Mouse (Mus musculus): Measurements from ENCODE around the gene Riok1. TPM values are rescaled to one million over a fixed set of nuclear protein-coding genes. Genes with fewer than 3 reads are reported as not detected.

Gene Riok1
- polyA plus RNA-seq, 1 experiment from 2014 or later, result 28.1 TPM

GRCm38 (mm10) chr13:38002461-38002860 lies 34.3 kb upstream of the Riok1 start:
- WGBS, result 37% methylated on average over 1 of the region's 1 CpGs
- no peak overlapping the region for H3K4me2 ChIP-seq (ENCODE audit: low read length)
- H3K4me1 ChIP-seq (ENCODE audit: control insufficient read depth in 2 of 2, insufficient read depth in 2 of 2, low read length in 2 of 2), result no peaks in the 10 kb centered on the region
- H3K9ac ChIP-seq (ENCODE audit: low read length), result no peak overlapping the region
- 0 out of 2 replicates have a peak, but pooled peaks cover 6% of the 10 kb centered on the region for H3K9me3 ChIP-seq (ENCODE audit: control insufficient read depth, low read length)
- H3K27ac ChIP-seq (replicated peaks in 1 of 2; ENCODE audit: control insufficient read depth in 1 of 2, insufficient read depth in 1 of 2, low read depth in 2 of 2, low read length in 2 of 2), result no peak overlapping the region
- no peaks in the 10 kb centered on the region for H3K36me3 ChIP-seq (ENCODE audit: control insufficient read depth, insufficient read depth, low read length)
- no peak for ATAC-seq (ENCODE audit: insufficient number of reproducible peaks, insufficient read depth, low FRiP score, low read depth)
- H3K27me3 ChIP-seq (ENCODE audit: control insufficient read depth, insufficient read depth, low read length), result no peaks in the 10 kb centered on the region
- H3K4me3 ChIP-seq (ENCODE audit: control insufficient read depth in 1 of 2, insufficient read depth in 1 of 2, low read depth in 1 of 2, low read length in 2 of 2), result no peak overlapping the region

GRCm38 (mm10) chr13:38007972-38008371 lies 28.8 kb upstream of the Riok1 start:
- no peaks in the 10 kb centered on the region for H3K27me3 ChIP-seq (ENCODE audit: control insufficient read depth, insufficient read depth, low read length)
- no peak for ATAC-seq (ENCODE audit: insufficient number of reproducible peaks, insufficient read depth, low FRiP score, low read depth)
- WGBS, result 78% methylated on average over 2 of the region's 2 CpGs
- H3K4me1 ChIP-seq (ENCODE audit: control insufficient read depth in 2 of 2, insufficient read depth in 2 of 2, low read length in 2 of 2), result no peaks in the 10 kb centered on the region
- no peak overlapping the region for H3K4me3 ChIP-seq (ENCODE audit: control insufficient read depth in 1 of 2, insufficient read depth in 1 of 2, low read depth in 1 of 2, low read length in 2 of 2)
- no peak overlapping the region for H3K27ac ChIP-seq (replicated peaks in 1 of 2; ENCODE audit: control insufficient read depth in 1 of 2, insufficient read depth in 1 of 2, low read depth in 2 of 2, low read length in 2 of 2)
- H3K36me3 ChIP-seq (ENCODE audit: control insufficient read depth, insufficient read depth, low read length), result no peaks in the 10 kb centered on the region
- H3K4me2 ChIP-seq (ENCODE audit: low read length), result no peak overlapping the region
- no peak overlapping the region for H3K9ac ChIP-seq (ENCODE audit: low read length)
- 0 out of 2 replicates have a peak, but pooled peaks cover under 1% of the 10 kb centered on the region for H3K9me3 ChIP-seq (ENCODE audit: control insufficient read depth, low read length)

GRCm38 (mm10) chr13:38009721-38010408 lies 26.9 kb upstream of the Riok1 start:
- H3K4me1 ChIP-seq (ENCODE audit: control insufficient read depth in 2 of 2, insufficient read depth in 2 of 2, low read length in 2 of 2), result no peaks in the 10 kb centered on the region
- no peaks in the 10 kb centered on the region for H3K9me3 ChIP-seq (ENCODE audit: control insufficient read depth, low read length)
- no peak overlapping the region for H3K27ac ChIP-seq (replicated peaks in 1 of 2; ENCODE audit: control insufficient read depth in 1 of 2, insufficient read depth in 1 of 2, low read depth in 2 of 2, low read length in 2 of 2)
- ATAC-seq (ENCODE audit: insufficient number of reproducible peaks, insufficient read depth, low FRiP score, low read depth), result no peak
- no peaks in the 10 kb centered on the region for H3K27me3 ChIP-seq (ENCODE audit: control insufficient read depth, insufficient read depth, low read length)
- H3K4me3 ChIP-seq (ENCODE audit: control insufficient read depth in 1 of 2, insufficient read depth in 1 of 2, low read depth in 1 of 2, low read length in 2 of 2), result no peak overlapping the region
- 68% methylated on average over 5 of the region's 5 CpGs for WGBS
- H3K9ac ChIP-seq (ENCODE audit: low read length), result no peak overlapping the region
- no peak overlapping the region for H3K4me2 ChIP-seq (ENCODE audit: low read length)
- H3K36me3 ChIP-seq (ENCODE audit: control insufficient read depth, insufficient read depth, low read length), result no peaks in the 10 kb centered on the region

GRCm38 (mm10) chr13:38010444-38010910 lies 26.3 kb upstream of the Riok1 start:
- WGBS, result 75% methylated on average over 5 of the region's 5 CpGs
- Histone ChIP-seq H3K27ac (replicated peaks in 1 of 2; ENCODE audit: control insufficient read depth in 1 of 2, insufficient read depth in 1 of 2, low read depth in 2 of 2, low read length in 2 of 2) (no peak overlapping the region), H3K4me1 (ENCODE audit: control insufficient read depth in 2 of 2, insufficient read depth in 2 of 2, low read length in 2 of 2) (no peaks in the 10 kb centered on the region), H3K4me2 (ENCODE audit: low read length) (no peak overlapping the region), H3K36me3 (ENCODE audit: control insufficient read depth, insufficient read depth, low read length) (no peaks in the 10 kb centered on the region), H3K27me3 (ENCODE audit: control insufficient read depth, insufficient read depth, low read length) (no peaks in the 10 kb centered on the region), H3K4me3 (ENCODE audit: control insufficient read depth in 1 of 2, insufficient read depth in 1 of 2, low read depth in 1 of 2, low read length in 2 of 2) (no peak overlapping the region), H3K9ac (ENCODE audit: low read length) (no peak overlapping the region), H3K9me3 (ENCODE audit: control insufficient read depth, low read length) (no peaks in the 10 kb centered on the region)
- no peak for ATAC-seq (ENCODE audit: insufficient number of reproducible peaks, insufficient read depth, low FRiP score, low read depth)

DNA sequence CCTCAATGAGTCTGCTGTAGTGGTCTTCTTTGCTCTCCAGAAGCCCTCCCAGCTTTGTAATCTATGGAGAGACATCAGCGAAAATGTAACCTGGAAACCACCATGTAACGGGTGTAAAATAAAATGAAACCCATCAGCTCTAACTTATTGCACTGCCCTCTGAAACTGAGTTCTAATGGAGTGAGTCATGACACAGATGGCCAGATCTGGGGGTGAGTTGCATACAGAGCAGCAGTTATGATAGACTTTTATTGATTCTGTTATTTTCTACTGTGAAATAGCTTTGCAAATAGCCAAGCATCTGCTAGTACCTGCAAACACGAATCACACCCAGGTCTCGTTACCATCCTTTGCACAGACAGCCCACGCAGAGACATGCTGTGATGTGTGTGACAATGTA lies 24.4 kb upstream of the Riok1 start:
- ATAC-seq (ENCODE audit: insufficient number of reproducible peaks, insufficient read depth, low FRiP score, low read depth), result no peak
- H3K4me1 ChIP-seq (ENCODE audit: control insufficient read depth in 2 of 2, insufficient read depth in 2 of 2, low read length in 2 of 2), result no peaks in the 10 kb centered on the region
- H3K9me3 ChIP-seq (ENCODE audit: control insufficient read depth, low read length), result no peaks in the 10 kb centered on the region
- no peaks in the 10 kb centered on the region for H3K27me3 ChIP-seq (ENCODE audit: control insufficient read depth, insufficient read depth, low read length)
- no peaks in the 10 kb centered on the region for H3K36me3 ChIP-seq (ENCODE audit: control insufficient read depth, insufficient read depth, low read length)
- no peak overlapping the region for H3K9ac ChIP-seq (ENCODE audit: low read length)
- no peak overlapping the region for H3K4me2 ChIP-seq (ENCODE audit: low read length)
- H3K27ac ChIP-seq (replicated peaks in 1 of 2; ENCODE audit: control insufficient read depth in 1 of 2, insufficient read depth in 1 of 2, low read depth in 2 of 2, low read length in 2 of 2), result no peak overlapping the region
- no peak overlapping the region for H3K4me3 ChIP-seq (ENCODE audit: control insufficient read depth in 1 of 2, insufficient read depth in 1 of 2, low read depth in 1 of 2, low read length in 2 of 2)
- 82% methylated on average over 5 of the region's 5 CpGs for WGBS

GRCm38 (mm10) chr13:38015591-38015990 lies 21.2 kb upstream of the Riok1 start:
- Histone ChIP-seq H3K27ac (replicated peaks in 1 of 2; ENCODE audit: control insufficient read depth in 1 of 2, insufficient read depth in 1 of 2, low read depth in 2 of 2, low read length in 2 of 2) (no peak overlapping the region), H3K9me3 (ENCODE audit: control insufficient read depth, low read length) (0 out of 2 replicates have a peak, but pooled peaks cover 4% of the 10 kb centered on the region), H3K36me3 (ENCODE audit: control insufficient read depth, insufficient read depth, low read length) (no peaks in the 10 kb centered on the region), H3K4me1 (ENCODE audit: control insufficient read depth in 2 of 2, insufficient read depth in 2 of 2, low read length in 2 of 2) (no peaks in the 10 kb centered on the region), H3K4me3 (ENCODE audit: control insufficient read depth in 1 of 2, insufficient read depth in 1 of 2, low read depth in 1 of 2, low read length in 2 of 2) (no peak overlapping the region), H3K4me2 (ENCODE audit: low read length) (no peak overlapping the region), H3K27me3 (ENCODE audit: control insufficient read depth, insufficient read depth, low read length) (no peaks in the 10 kb centered on the region), H3K9ac (ENCODE audit: low read length) (no peak overlapping the region)
- ATAC-seq (ENCODE audit: insufficient number of reproducible peaks, insufficient read depth, low FRiP score, low read depth), result no peak
- WGBS, result 83% methylated on average over 4 of the region's 4 CpGs

DNA sequence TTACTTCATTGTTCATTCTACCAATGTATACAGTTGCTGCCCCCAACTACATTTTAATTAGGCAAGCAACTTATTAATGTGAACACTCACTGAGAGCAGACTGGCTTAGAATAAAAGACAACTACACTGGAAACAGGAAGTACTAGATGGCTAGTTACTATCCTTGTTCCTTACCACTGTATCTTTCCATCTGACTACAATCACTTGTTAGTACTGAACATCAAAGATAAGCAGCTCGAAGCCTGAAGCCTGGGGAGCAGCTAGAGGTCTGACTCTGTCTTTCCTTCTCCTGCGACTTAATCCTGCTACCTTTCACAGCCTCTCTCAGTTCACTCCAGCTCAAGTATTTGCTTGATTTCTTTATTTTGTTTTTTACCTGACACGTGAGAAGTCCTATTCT lies 18.0 kb upstream of the Riok1 start:
- H3K27ac ChIP-seq (replicated peaks in 1 of 2; ENCODE audit: control insufficient read depth in 1 of 2, insufficient read depth in 1 of 2, low read depth in 2 of 2, low read length in 2 of 2), result no peak overlapping the region
- no peak for ATAC-seq (ENCODE audit: insufficient number of reproducible peaks, insufficient read depth, low FRiP score, low read depth)
- no peak overlapping the region for H3K4me3 ChIP-seq (ENCODE audit: control insufficient read depth in 1 of 2, insufficient read depth in 1 of 2, low read depth in 1 of 2, low read length in 2 of 2)
- H3K4me2 ChIP-seq (ENCODE audit: low read length), result no peak overlapping the region
- H3K9me3 ChIP-seq (ENCODE audit: control insufficient read depth, low read length), result 0 out of 2 replicates have a peak, but pooled peaks cover 4% of the 10 kb centered on the region
- no peak overlapping the region for H3K9ac ChIP-seq (ENCODE audit: low read length)
- H3K4me1 ChIP-seq (ENCODE audit: control insufficient read depth in 2 of 2, insufficient read depth in 2 of 2, low read length in 2 of 2), result no peaks in the 10 kb centered on the region
- H3K27me3 ChIP-seq (ENCODE audit: control insufficient read depth, insufficient read depth, low read length), result no peaks in the 10 kb centered on the region
- no peaks in the 10 kb centered on the region for H3K36me3 ChIP-seq (ENCODE audit: control insufficient read depth, insufficient read depth, low read length)
- 61% methylated on average over 3 of the region's 3 CpGs for WGBS

DNA sequence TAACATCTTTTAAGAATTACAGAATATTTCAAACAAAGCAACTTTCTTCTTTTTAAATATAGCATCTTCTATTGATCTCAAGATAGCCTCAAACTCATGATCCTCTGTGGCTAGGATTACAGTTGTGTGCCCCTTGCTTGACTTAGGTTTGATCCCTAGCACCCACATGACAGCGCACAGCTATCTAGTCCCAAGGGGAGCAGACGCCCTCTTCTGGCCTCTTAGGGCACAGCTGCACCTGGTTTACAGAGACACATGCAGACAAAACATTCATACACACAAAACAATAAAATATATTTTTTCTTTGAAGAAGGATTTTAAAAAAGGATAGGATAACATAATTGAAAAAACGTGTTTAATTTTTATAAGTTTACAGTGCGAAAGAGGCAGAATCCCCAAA lies 10.9 kb upstream of the Riok1 start:
- H3K4me2 ChIP-seq (ENCODE audit: low read length), result no peak overlapping the region
- WGBS, result 48% methylated on average over 4 of the region's 4 CpGs
- no peaks in the 10 kb centered on the region; a peak in 1 of 4 replicates for H3K4me1 ChIP-seq (ENCODE audit: control insufficient read depth in 2 of 2, insufficient read depth in 2 of 2, low read length in 2 of 2)
- no peaks in the 10 kb centered on the region for H3K9me3 ChIP-seq (ENCODE audit: control insufficient read depth, low read length)
- no peak overlapping the region for H3K9ac ChIP-seq (ENCODE audit: low read length)
- H3K36me3 ChIP-seq (ENCODE audit: control insufficient read depth, insufficient read depth, low read length), result no peaks in the 10 kb centered on the region
- H3K4me3 ChIP-seq (ENCODE audit: control insufficient read depth in 1 of 2, insufficient read depth in 1 of 2, low read depth in 1 of 2, low read length in 2 of 2), result no peak overlapping the region
- ATAC-seq (ENCODE audit: insufficient number of reproducible peaks, insufficient read depth, low FRiP score, low read depth), result no peak
- no peak overlapping the region for H3K27ac ChIP-seq (replicated peaks in 1 of 2; ENCODE audit: control insufficient read depth in 1 of 2, insufficient read depth in 1 of 2, low read depth in 2 of 2, low read length in 2 of 2)
- no peaks in the 10 kb centered on the region for H3K27me3 ChIP-seq (ENCODE audit: control insufficient read depth, insufficient read depth, low read length)

All from heart, embryonic 14.5 days (tissue).